Mouse (Mus musculus): Measurements from ENCODE around the gene Vopp1. TPM values are rescaled to one million over a fixed set of nuclear protein-coding genes. Genes with fewer than 3 reads are reported as not detected.

Gene Vopp1
- 33.6 TPM for polyA plus RNA-seq (2014; fragmentation: Illumina TruSeq; extraction: RNeasy Lipid Tissue Mini Kit (QIAGEN cat#74804); ENCODE audit: low read depth, low replicate concordance)

DNA sequence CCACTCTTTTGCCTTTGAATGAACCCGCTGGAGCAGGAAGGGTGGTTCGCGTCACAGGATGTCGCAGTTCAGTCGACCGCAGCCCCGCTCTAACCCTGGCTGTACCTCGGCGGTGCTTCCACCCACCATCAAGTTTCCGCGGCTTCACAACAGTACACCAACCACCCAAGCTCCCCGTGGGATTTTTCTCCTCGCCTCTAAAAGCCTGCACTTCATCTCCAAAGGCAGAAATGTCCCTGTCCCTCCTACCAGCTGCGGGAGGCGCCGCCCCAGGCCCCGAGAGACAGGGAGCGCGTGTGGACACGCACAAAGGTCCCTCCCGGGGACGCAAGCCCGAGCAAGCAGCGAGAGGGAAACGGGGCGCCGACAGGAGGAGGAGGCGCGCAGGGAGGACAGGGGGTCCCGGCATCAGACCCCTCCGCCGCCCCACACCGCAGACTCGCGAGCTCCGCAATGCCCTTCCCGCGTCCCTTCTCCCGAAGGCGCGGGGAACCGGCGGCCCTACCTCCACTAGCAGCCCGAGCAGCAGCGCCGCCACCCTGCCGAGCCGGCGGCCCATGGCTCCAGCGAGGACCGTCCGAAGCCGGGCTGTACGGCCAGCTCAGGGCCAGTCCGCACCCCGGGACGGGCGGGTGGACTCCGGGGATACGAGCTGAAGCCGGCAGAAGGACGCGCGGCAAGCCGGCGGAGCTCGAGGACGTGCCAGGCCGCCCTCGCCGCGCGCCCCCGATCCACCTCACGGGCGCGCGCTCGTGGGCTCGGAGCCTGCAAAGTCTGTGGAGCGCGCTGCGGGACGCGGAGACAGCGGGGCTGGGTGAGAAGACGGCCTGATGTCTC is at the start of gene Vopp1:
Vopp1 (minus strand) TSS at position 738 of the 837 bp plus-strand sequence.

DNA sequence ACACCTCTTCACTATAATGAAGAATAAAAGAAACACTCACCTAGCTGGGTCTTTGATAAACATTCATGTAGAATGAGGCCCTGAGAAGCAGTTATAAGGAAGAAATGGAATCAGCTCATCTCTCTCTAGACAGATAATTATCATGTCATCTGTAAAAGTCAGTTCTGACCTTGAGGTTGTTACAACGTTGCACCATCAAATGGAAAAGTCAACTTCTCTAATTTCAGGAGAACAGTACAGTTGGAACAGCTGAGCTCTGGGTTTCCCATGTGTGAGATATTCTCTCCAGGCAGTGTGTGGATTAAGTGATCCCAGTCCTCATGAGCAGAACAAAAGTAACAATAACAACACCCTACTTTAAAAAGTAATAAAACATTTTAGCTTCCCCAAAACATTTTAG is 25.3 kb upstream of the Vopp1 start, which contains the start of gene Vmn1r21:
Vmn1r21 (minus strand) TSS at position 58 of the 400 bp plus-strand sequence.

DNA sequence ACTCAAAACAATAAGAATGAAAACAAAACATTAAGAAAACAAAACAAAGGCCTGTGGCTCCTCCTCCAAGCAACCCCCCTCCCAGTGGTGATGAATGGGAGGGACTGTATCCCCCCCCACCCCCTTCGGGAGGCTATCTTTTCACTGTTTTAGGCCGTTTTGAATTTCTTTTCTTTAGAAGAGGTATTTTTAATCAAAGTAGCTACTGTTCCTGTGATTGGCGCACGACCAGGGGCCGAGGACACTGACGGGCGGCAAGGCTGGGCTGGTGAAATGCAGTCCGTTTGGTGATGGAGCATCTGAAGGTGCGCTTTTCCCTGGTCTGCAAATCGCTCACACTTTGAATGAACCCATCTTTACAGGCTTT is 122.6 kb downstream of the Vopp1 start, which contains the start of gene Lancl2:
Lancl2 (plus strand) TSS at position 165 of the 367 bp plus-strand sequence.

DNA sequence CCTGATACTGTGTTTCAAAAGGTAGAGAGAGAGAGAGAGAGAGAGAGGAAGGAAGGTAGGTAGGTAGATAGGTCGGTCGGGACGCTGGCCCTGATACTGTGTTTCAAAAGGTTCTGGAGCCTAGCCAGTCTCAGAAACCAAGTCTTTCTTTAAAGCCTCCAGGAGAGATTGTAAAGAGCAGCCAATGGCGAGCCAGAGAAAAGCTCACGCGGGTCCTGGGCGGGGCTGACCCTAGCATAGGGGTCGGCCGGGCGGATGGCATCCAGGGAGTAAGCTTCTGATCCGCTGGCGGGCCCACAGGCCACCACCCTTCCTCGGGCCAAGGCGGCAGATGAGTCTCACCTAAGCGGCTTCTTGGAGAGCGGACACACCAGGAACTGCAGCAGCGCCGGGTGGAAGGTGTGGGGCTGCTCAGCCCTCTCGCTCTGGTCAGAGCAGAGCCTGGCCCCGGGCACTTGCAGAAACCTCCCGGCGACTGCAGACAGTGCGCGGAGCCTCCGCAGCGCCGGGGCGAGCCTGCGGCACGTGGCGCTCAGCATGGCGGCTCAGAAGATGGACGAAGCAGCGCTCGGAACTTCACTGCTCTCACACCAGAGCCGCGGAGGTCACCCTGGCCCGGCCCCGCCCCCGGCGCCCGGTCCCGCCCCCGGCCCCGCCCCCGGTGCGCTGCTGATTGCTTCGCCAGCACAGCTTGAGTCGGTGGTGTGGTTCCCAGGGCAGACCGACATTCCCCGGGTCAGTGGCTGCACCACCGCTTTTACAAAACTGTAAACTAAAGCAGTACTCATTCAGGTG is 133.3 kb downstream of the Vopp1 start, which contains the start of gene Pyurf:
Pyurf (minus strand) TSS at position 612 of the 795 bp plus-strand sequence.

Other genes starting within 250 kb of the Vopp1 start
- gene Herc6, start 244.2 kb downstream of the Vopp1 start, polyA plus RNA-seq (2014; fragmentation: Illumina TruSeq; extraction: RNeasy Lipid Tissue Mini Kit (QIAGEN cat#74804); ENCODE audit: low read depth, low replicate concordance) = 65.7 TPM
- 31.9 TPM for gene Pyurf, start 133.1 kb downstream of the Vopp1 start, polyA plus RNA-seq (2014; fragmentation: Illumina TruSeq; extraction: RNeasy Lipid Tissue Mini Kit (QIAGEN cat#74804); ENCODE audit: low read depth, low replicate concordance)
- 26.7 TPM for gene Lancl2, start 122.6 kb downstream of the Vopp1 start, polyA plus RNA-seq (2014; fragmentation: Illumina TruSeq; extraction: RNeasy Lipid Tissue Mini Kit (QIAGEN cat#74804); ENCODE audit: low read depth, low replicate concordance)
- gene Vmn1r21, start 25.2 kb upstream of the Vopp1 start, polyA plus RNA-seq (2014; fragmentation: Illumina TruSeq; extraction: RNeasy Lipid Tissue Mini Kit (QIAGEN cat#74804); ENCODE audit: low read depth, low replicate concordance) = not detected
- gene Vmn1r22, start 82.9 kb upstream of the Vopp1 start, polyA plus RNA-seq (2014; fragmentation: Illumina TruSeq; extraction: RNeasy Lipid Tissue Mini Kit (QIAGEN cat#74804); ENCODE audit: low read depth, low replicate concordance) = not detected
- not detected for gene Vmn1r23, start 101.7 kb upstream of the Vopp1 start, polyA plus RNA-seq (2014; fragmentation: Illumina TruSeq; extraction: RNeasy Lipid Tissue Mini Kit (QIAGEN cat#74804); ENCODE audit: low read depth, low replicate concordance)
- gene Vmn1r24, start 136.3 kb upstream of the Vopp1 start, polyA plus RNA-seq (2014; fragmentation: Illumina TruSeq; extraction: RNeasy Lipid Tissue Mini Kit (QIAGEN cat#74804); ENCODE audit: low read depth, low replicate concordance) = not detected
- gene Vmn1r25, start 155.7 kb upstream of the Vopp1 start, polyA plus RNA-seq (2014; fragmentation: Illumina TruSeq; extraction: RNeasy Lipid Tissue Mini Kit (QIAGEN cat#74804); ENCODE audit: low read depth, low replicate concordance) = not detected
- not detected for gene Vmn1r26, start 190.0 kb upstream of the Vopp1 start, polyA plus RNA-seq (2014; fragmentation: Illumina TruSeq; extraction: RNeasy Lipid Tissue Mini Kit (QIAGEN cat#74804); ENCODE audit: low read depth, low replicate concordance)

Data from adrenal gland, adult 10 weeks (tissue).